Mouse (Mus musculus): ENCODE results near the gene Med18. TPM values are rescaled to one million over a fixed set of nuclear protein-coding genes. Genes with fewer than 3 reads are reported as not detected.

Med18 gene
- 22.2 and 24.1 TPM in 2 replicates for polyA plus RNA-seq (2015; fragmentation: Nextera tagmentation; extraction: Ambion mirVana)

DNA sequence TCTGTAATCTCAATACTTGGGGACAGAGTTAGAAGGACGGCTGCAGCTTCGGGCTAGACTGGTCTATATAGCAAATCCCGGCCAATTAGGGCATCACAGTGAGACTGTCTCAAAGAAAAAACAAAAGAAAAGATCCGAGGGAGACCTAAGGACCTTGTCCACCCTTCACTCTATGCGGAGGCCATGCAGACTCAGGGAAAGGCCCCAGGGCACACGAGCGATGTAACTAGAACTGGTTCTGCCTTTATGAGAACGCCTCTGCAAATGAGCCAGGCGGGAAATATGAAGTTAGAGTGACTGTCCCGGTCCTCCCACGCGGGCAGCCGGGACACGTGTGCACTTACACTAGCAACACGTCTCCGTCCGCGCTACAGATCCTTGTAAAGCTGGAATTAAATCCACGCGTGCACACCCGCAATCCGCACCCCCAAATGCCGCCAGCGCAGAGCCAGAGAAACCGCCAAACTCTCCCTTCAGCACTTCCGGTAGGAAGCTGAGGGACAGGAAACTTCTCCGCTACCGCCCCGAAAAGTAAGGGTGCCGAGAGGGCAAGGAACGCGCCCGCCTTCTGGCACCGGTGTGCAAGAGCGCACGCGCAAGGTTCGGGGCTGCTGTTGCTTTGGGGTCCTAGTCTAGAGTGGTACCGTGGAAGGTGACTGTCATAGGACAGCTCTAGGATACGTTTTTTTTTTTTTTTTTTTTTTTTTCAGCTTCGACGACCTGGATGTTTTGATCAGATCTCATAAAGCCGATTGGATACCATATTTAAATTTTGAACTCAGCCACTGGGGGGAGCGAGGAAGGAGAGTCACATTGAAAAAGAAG is at the start of gene Med18:
TSS of gene Med18 (minus strand) at position 492 of the 825 bp plus-strand sequence.
- WGBS = under 1% methylated on average over 44 of the region's 44 CpGs
- peak; percentile 86 for ATAC-seq (ENCODE audit: insufficient number of reproducible peaks, low FRiP score, low TSS enrichment, low read depth)
- peak within 1 kb of the TSS; percentile 70 for H3K9ac ChIP-seq
- no peaks in the 10 kb centered on the region for H3K27me3 ChIP-seq
- no peaks in the 10 kb centered on the region for H3K9me3 ChIP-seq
- peak within 1 kb of the TSS; percentile 81 for H3K4me3 ChIP-seq
- H3K4me1 ChIP-seq = peaks cover 20% of the 10 kb centered on the region
- H3K36me3 ChIP-seq = peaks cover 24% of the 10 kb centered on the region
- H3K27ac ChIP-seq = peak within 1 kb of the TSS; percentile 84
- peak within 1 kb of the TSS; percentile 75 for H3K4me2 ChIP-seq

DNA sequence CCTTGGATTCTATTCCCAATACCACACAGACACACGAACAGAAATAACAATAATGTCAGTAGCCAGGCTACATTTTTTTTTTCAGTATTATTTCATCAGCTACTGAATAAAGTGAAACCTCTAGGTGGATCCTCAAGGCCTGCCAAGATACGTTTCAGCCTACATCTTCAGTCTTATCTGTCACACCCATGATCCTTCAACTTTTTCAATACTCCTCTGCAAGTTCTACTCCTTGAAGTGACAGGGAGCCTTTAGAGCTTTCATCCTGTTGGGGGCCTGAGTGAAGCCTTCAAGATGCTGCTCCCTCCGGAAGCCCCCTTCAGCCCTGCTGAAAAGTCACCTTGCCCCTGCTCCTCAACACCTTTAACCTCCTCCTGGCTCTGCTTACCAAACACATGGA is 48.4 kb upstream of the Med18 start:
- peaks cover 28% of the 10 kb centered on the region for H3K4me1 ChIP-seq
- no peaks in the 10 kb centered on the region for H3K9me3 ChIP-seq
- H3K27me3 ChIP-seq = no peaks in the 10 kb centered on the region
- H3K9ac ChIP-seq = no peak overlapping the region
- H3K4me2 ChIP-seq = no peak overlapping the region
- no peak for ATAC-seq (ENCODE audit: insufficient number of reproducible peaks, low FRiP score, low TSS enrichment, low read depth)
- 70% methylated on average over 3 of the region's 3 CpGs for WGBS
- H3K4me3 ChIP-seq = no peak overlapping the region
- H3K36me3 ChIP-seq = no peaks in the 10 kb centered on the region
- no peak overlapping the region for H3K27ac ChIP-seq

DNA sequence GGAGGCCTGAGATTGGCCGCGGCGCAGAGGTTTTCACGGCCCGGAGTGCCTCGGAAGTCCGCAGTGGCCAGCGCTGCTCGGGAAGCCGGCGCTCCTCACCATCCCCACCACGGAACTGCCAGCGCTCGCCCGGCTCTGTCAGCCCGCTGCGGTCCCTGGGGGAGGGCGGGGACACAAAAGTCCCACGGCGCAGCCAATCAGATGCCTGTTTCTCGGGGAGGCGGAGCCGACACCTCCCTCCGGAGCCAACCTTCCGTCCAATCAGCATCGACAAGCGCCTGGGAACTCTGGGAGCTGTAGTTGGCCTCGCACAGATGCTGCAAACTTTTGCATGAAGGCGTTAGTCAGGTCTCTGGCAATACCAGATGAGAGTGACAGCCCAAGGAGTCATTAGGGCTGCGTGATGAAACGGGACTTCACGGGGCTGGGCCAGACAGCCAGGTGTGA is 46.7 kb upstream of the Med18 start, which contains the start of gene Sesn2:
TSS of gene Sesn2 (minus strand) at position 150 of the 447 bp plus-strand sequence.
- H3K9ac ChIP-seq = peak within 1 kb of the TSS; percentile 71
- H3K4me1 ChIP-seq = peaks cover 24% of the 10 kb centered on the region
- H3K27ac ChIP-seq = peak within 1 kb of the TSS; percentile 87
- WGBS = under 1% methylated on average over 32 of the region's 32 CpGs
- H3K4me3 ChIP-seq = peak within 1 kb of the TSS; percentile 81
- no peaks in the 10 kb centered on the region for H3K36me3 ChIP-seq
- H3K4me2 ChIP-seq = peak within 1 kb of the TSS; percentile 89
- no peaks in the 10 kb centered on the region for H3K9me3 ChIP-seq
- H3K27me3 ChIP-seq = no peaks in the 10 kb centered on the region
- ATAC-seq (ENCODE audit: insufficient number of reproducible peaks, low FRiP score, low TSS enrichment, low read depth) = peak; percentile 87

GRCm38 (mm10) chr4:132509621-132510296 is 46.0 kb upstream of the Med18 start:
- Histone ChIP-seq H3K27me3 (no peaks in the 10 kb centered on the region), H3K4me3 (peak overlapping the region; percentile 81), H3K9me3 (no peaks in the 10 kb centered on the region), H3K27ac (peak overlapping the region; percentile 87), H3K36me3 (no peaks in the 10 kb centered on the region), H3K4me1 (peaks cover 24% of the 10 kb centered on the region), H3K9ac (peak overlapping the region; percentile 71), H3K4me2 (peak overlapping the region; percentile 89)
- WGBS = 0% methylated on average over 52 of the region's 52 CpGs
- ATAC-seq (ENCODE audit: insufficient number of reproducible peaks, low FRiP score, low TSS enrichment, low read depth) = peak; percentile 68

DNA sequence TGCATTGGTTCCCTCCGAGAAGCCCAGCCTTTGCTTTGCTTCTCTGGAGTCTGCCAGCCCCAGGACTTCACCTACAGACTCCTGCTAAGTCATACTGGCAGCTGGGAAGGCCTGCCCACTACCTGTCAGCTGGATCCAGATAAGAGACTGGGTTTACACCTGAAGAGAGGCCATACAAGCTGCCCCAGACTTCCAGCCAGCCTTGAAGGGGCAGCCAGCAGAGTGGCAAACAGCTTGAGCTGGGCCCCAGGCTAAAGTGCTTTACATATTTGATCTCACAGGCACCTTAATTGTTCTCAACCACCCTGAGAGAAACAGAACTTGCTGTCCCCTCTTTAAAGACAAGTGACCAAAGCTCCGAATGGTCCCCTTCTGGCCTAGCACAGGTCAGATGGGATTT is 43.5 kb upstream of the Med18 start:
- no peak overlapping the region for H3K4me2 ChIP-seq
- WGBS = 34% methylated on average over 2 of the region's 2 CpGs
- ATAC-seq (ENCODE audit: insufficient number of reproducible peaks, low FRiP score, low TSS enrichment, low read depth) = no peak
- no peak overlapping the region for H3K9ac ChIP-seq
- no peaks in the 10 kb centered on the region for H3K9me3 ChIP-seq
- peaks cover 18% of the 10 kb centered on the region for H3K4me1 ChIP-seq
- H3K27ac ChIP-seq = no peak overlapping the region
- H3K4me3 ChIP-seq = no peak overlapping the region
- no peaks in the 10 kb centered on the region for H3K27me3 ChIP-seq
- no peaks in the 10 kb centered on the region for H3K36me3 ChIP-seq

GRCm38 (mm10) chr4:132506250-132506649 is 42.5 kb upstream of the Med18 start:
- H3K36me3 ChIP-seq = no peaks in the 10 kb centered on the region
- no peak overlapping the region for H3K9ac ChIP-seq
- H3K4me3 ChIP-seq = no peak overlapping the region
- ATAC-seq (ENCODE audit: insufficient number of reproducible peaks, low FRiP score, low TSS enrichment, low read depth) = no peak
- 74% methylated on average over 6 of the region's 6 CpGs for WGBS
- H3K27me3 ChIP-seq = no peaks in the 10 kb centered on the region
- H3K27ac ChIP-seq = no peak overlapping the region
- no peaks in the 10 kb centered on the region for H3K9me3 ChIP-seq
- H3K4me2 ChIP-seq = no peak overlapping the region
- H3K4me1 ChIP-seq = peaks cover 18% of the 10 kb centered on the region

DNA sequence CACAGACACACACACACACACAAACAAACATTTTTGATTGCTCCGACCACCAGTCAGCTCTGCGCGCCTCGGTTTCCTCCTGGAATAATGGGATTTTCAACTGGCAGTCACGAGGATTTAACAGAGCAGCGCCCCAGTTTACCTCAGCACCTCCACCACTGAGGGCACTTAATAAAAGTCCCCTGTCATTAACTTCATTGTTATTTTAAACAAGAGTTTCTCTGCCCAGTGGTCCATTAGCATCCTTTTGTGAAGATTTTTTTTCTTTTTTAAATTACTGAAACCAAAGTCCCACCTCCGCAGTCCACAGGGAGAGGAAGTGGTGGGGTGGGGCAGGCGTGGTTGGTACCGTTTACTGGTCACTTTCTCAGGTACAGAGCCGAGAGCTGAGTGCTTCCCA is 42.1 kb upstream of the Med18 start:
- 52% methylated on average over 10 of the region's 10 CpGs for WGBS
- Histone ChIP-seq H3K36me3 (no peaks in the 10 kb centered on the region; the same call in 1 of the 2 replicates), H3K27ac (no peak overlapping the region), H3K4me3 (no peak overlapping the region), H3K9me3 (no peaks in the 10 kb centered on the region), H3K27me3 (no peaks in the 10 kb centered on the region), H3K9ac (no peak overlapping the region), H3K4me1 (peaks cover 15% of the 10 kb centered on the region), H3K4me2 (no peak overlapping the region)
- ATAC-seq (ENCODE audit: insufficient number of reproducible peaks, low FRiP score, low TSS enrichment, low read depth) = no peak

- Histone ChIP-seq H3K4me3 (no peak overlapping the region), H3K4me1 (peaks cover 11% of the 10 kb centered on the region), H3K9me3 (no peaks in the 10 kb centered on the region), H3K36me3 (no peaks in the 10 kb centered on the region; the same call in 1 of the 2 replicates), H3K9ac (no peak overlapping the region), H3K4me2 (no peak overlapping the region), H3K27ac (no peak overlapping the region), H3K27me3 (no peaks in the 10 kb centered on the region)
- 68% methylated on average over 6 of the region's 6 CpGs for WGBS
- no peak for ATAC-seq (ENCODE audit: insufficient number of reproducible peaks, low FRiP score, low TSS enrichment, low read depth)
Observed at GRCm38 (mm10) chr4:132505034-132505738, 41.5 kb upstream of the Med18 start.

DNA sequence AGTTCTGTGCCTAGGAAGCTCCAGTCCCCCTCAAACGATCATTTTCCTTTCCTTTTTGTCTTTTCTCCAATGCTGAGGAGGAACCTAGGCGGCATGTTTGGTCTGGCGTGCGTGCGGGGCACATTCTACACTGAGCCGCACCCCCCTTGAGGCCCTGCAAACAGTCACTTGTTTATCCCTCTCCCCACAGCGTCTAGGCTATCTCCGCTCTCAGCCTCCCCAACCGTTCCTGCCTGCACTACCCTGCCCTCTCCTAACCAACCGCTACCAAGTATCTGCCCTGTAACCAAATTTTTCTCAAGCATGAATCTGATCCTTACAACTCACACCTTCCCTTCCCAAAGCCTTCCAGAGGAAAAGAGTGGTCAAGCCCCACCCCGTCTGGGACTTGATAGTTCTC is 39.6 kb upstream of the Med18 start:
- ATAC-seq (ENCODE audit: insufficient number of reproducible peaks, low FRiP score, low TSS enrichment, low read depth) = no peak
- H3K4me2 ChIP-seq = no peak overlapping the region
- WGBS = 83% methylated on average over 11 of the region's 11 CpGs
- H3K9me3 ChIP-seq = no peaks in the 10 kb centered on the region
- no peak overlapping the region for H3K4me3 ChIP-seq
- H3K9ac ChIP-seq = no peak overlapping the region
- no peaks in the 10 kb centered on the region for H3K27me3 ChIP-seq
- H3K36me3 ChIP-seq = peaks cover 8% of the 10 kb centered on the region
- H3K4me1 ChIP-seq = peaks cover 2% of the 10 kb centered on the region; the same call in 1 of the 2 replicates
- no peak overlapping the region for H3K27ac ChIP-seq

GRCm38 (mm10) chr4:132501639-132502038 is 37.9 kb upstream of the Med18 start:
- 92% methylated on average over 6 of the region's 6 CpGs for WGBS
- peaks cover 25% of the 10 kb centered on the region for H3K36me3 ChIP-seq

GRCm38 (mm10) chr4:132494271-132494918 is 30.7 kb upstream of the Med18 start:
- 81% methylated on average over 20 of the region's 20 CpGs for WGBS
- ATAC-seq (ENCODE audit: insufficient number of reproducible peaks, low FRiP score, low TSS enrichment, low read depth) = no peak
- Histone ChIP-seq H3K4me2 (no peak overlapping the region), H3K27me3 (no peaks in the 10 kb centered on the region), H3K27ac (no peak overlapping the region), H3K4me1 (0 out of 2 replicates have a peak, but pooled peaks cover under 1% of the 10 kb centered on the region), H3K36me3 (peaks cover 47% of the 10 kb centered on the region), H3K9me3 (no peaks in the 10 kb centered on the region), H3K9ac (no peak overlapping the region), H3K4me3 (no peak overlapping the region)

More at GRCm38 (mm10) chr4:132501639-132502038, 37.9 kb upstream of the Med18 start:
- Histone ChIP-seq H3K27me3 (no peaks in the 10 kb centered on the region), H3K27ac (no peak overlapping the region), H3K4me2 (no peak overlapping the region), H3K9me3 (no peaks in the 10 kb centered on the region), H3K4me3 (no peak overlapping the region), H3K9ac (no peak overlapping the region), H3K4me1 (peaks cover 2% of the 10 kb centered on the region; the same call in 1 of the 2 replicates)
- ATAC-seq (ENCODE audit: insufficient number of reproducible peaks, low FRiP score, low TSS enrichment, low read depth) = no peak
